Mouse (Mus musculus): ENCODE results near the gene Pcmt1. TPM values are rescaled to one million over a fixed set of nuclear protein-coding genes. Genes with fewer than 3 reads are reported as not detected.

Gene Pcmt1
- polyA plus RNA-seq, 1 experiment: 35.5 TPM

GRCm38 (mm10) chr10:7598177-7598576, 82.8 kb downstream of the Pcmt1 start:
- Histone ChIP-seq H3K27ac (ENCODE audit: control insufficient read depth, insufficient read depth, low read length) (no peak overlapping the region), H3K4me3 (ENCODE audit: control insufficient read depth, insufficient read depth, low read length) (no peak overlapping the region), H3K36me3 (ENCODE audit: control insufficient read depth, insufficient read depth, low read length) (no peaks in the 10 kb centered on the region), H3K4me1 (replicated peaks; ENCODE audit: control insufficient read depth, insufficient read depth, low read length) (no peaks in the 10 kb centered on the region), H3K27me3 (ENCODE audit: control insufficient read depth, insufficient read depth, low read length) (no peaks in the 10 kb centered on the region)
- DNase-seq: no peak
- TF ChIP-seq CTCF (IDR thresholded peaks at IDR 0.05; ENCODE audit: borderline replicate concordance, control insufficient read depth, extremely low read depth, insufficient read depth, low read length, poor library complexity) (no peak), POLR2A (IDR thresholded peaks at IDR 0.05; ENCODE audit: control insufficient read depth, extremely low read depth, insufficient read depth, low read length, poor library complexity) (no peak)
- 36% methylated on average over 7 of the region's 7 CpGs for WGBS

- Histone ChIP-seq H3K36me3 (ENCODE audit: control insufficient read depth, insufficient read depth, low read length) (no peaks in the 10 kb centered on the region), H3K27me3 (ENCODE audit: control insufficient read depth, insufficient read depth, low read length) (peaks cover 3% of the 10 kb centered on the region; the same call in 1 of the 2 replicates), H3K4me1 (replicated peaks; ENCODE audit: control insufficient read depth, insufficient read depth, low read length) (no peaks in the 10 kb centered on the region), H3K4me3 (ENCODE audit: control insufficient read depth, insufficient read depth, low read length) (no peak overlapping the region), H3K27ac (ENCODE audit: control insufficient read depth, insufficient read depth, low read length) (no peak overlapping the region)
- DNase-seq: no peak
- TF ChIP-seq POLR2A (IDR thresholded peaks at IDR 0.05; ENCODE audit: control insufficient read depth, extremely low read depth, insufficient read depth, low read length, poor library complexity) (no peak), CTCF (IDR thresholded peaks at IDR 0.05; ENCODE audit: borderline replicate concordance, control insufficient read depth, extremely low read depth, insufficient read depth, low read length, poor library complexity) (no peak)
- WGBS: 76% methylated on average over 1 of the region's 1 CpGs
Measured at GRCm38 (mm10) chr10:7596251-7596650, 84.7 kb downstream of the Pcmt1 start.

- Histone ChIP-seq H3K27me3 (ENCODE audit: control insufficient read depth, insufficient read depth, low read length) (peaks cover 4% of the 10 kb centered on the region; the same call in 1 of the 2 replicates), H3K4me1 (replicated peaks; ENCODE audit: control insufficient read depth, insufficient read depth, low read length) (peaks cover 5% of the 10 kb centered on the region), H3K36me3 (ENCODE audit: control insufficient read depth, insufficient read depth, low read length) (no peaks in the 10 kb centered on the region), H3K27ac (ENCODE audit: control insufficient read depth, insufficient read depth, low read length) (no peak overlapping the region), H3K4me3 (ENCODE audit: control insufficient read depth, insufficient read depth, low read length) (no peak overlapping the region)
- WGBS: 87% methylated on average over 7 of the region's 7 CpGs
- TF ChIP-seq POLR2A (IDR thresholded peaks at IDR 0.05; ENCODE audit: control insufficient read depth, extremely low read depth, insufficient read depth, low read length, poor library complexity) (no peak), CTCF (IDR thresholded peaks at IDR 0.05; ENCODE audit: borderline replicate concordance, control insufficient read depth, extremely low read depth, insufficient read depth, low read length, poor library complexity) (no peak)
- no peak for DNase-seq
Measured at GRCm38 (mm10) chr10:7594797-7595196, 86.1 kb downstream of the Pcmt1 start.

GRCm38 (mm10) chr10:7590792-7591191, 90.1 kb downstream of the Pcmt1 start:
- no peak for TF ChIP-seq POLR2A (IDR thresholded peaks at IDR 0.05; ENCODE audit: control insufficient read depth, extremely low read depth, insufficient read depth, low read length, poor library complexity)
- Histone ChIP-seq H3K27me3 (ENCODE audit: control insufficient read depth, insufficient read depth, low read length) (peaks cover 4% of the 10 kb centered on the region; the same call in 1 of the 2 replicates), H3K4me3 (ENCODE audit: control insufficient read depth, insufficient read depth, low read length) (no peak overlapping the region), H3K36me3 (ENCODE audit: control insufficient read depth, insufficient read depth, low read length) (no peaks in the 10 kb centered on the region), H3K4me1 (replicated peaks; ENCODE audit: control insufficient read depth, insufficient read depth, low read length) (peaks cover 5% of the 10 kb centered on the region), H3K27ac (ENCODE audit: control insufficient read depth, insufficient read depth, low read length) (no peak overlapping the region)
- DNase-seq: no peak
- 25% methylated on average over 8 of the region's 8 CpGs for WGBS

- TF ChIP-seq POLR2A (IDR thresholded peaks at IDR 0.05; ENCODE audit: control insufficient read depth, extremely low read depth, insufficient read depth, low read length, poor library complexity) (no peak), CTCF (IDR thresholded peaks at IDR 0.05; ENCODE audit: borderline replicate concordance, control insufficient read depth, extremely low read depth, insufficient read depth, low read length, poor library complexity) (no peak)
- 1% methylated on average over 54 of the region's 54 CpGs for WGBS
- DNase-seq: no peak
Measured at GRCm38 (mm10) chr10:7590234-7590689, 90.7 kb downstream of the Pcmt1 start.

GRCm38 (mm10) chr10:7589592-7590233, 91.2 kb downstream of the Pcmt1 start, which contains the start of gene Lrp11:
Lrp11 (plus strand) TSS chr10:7589800.
- Histone ChIP-seq H3K4me1 (replicated peaks; ENCODE audit: control insufficient read depth, insufficient read depth, low read length) (peaks cover 5% of the 10 kb centered on the region), H3K27ac (ENCODE audit: control insufficient read depth, insufficient read depth, low read length) (no peak within 1 kb of the TSS), H3K4me3 (ENCODE audit: control insufficient read depth, insufficient read depth, low read length) (peak within 1 kb of the TSS; percentile 75), H3K27me3 (ENCODE audit: control insufficient read depth, insufficient read depth, low read length) (peaks cover 4% of the 10 kb centered on the region; the same call in 1 of the 2 replicates), H3K36me3 (ENCODE audit: control insufficient read depth, insufficient read depth, low read length) (no peaks in the 10 kb centered on the region)
- DNase-seq: peak; percentile 93
- TF ChIP-seq POLR2A (IDR thresholded peaks at IDR 0.05; ENCODE audit: control insufficient read depth, extremely low read depth, insufficient read depth, low read length, poor library complexity) (no peak), CTCF (IDR thresholded peaks at IDR 0.05; ENCODE audit: borderline replicate concordance, control insufficient read depth, extremely low read depth, insufficient read depth, low read length, poor library complexity) (peak; percentile 42; the same call in 1 of the 2 replicates)
- under 1% methylated on average over 76 of the region's 76 CpGs for WGBS

More at GRCm38 (mm10) chr10:7590234-7590689, 90.7 kb downstream of the Pcmt1 start:
- Histone ChIP-seq H3K4me3 (ENCODE audit: control insufficient read depth, insufficient read depth, low read length) (peak overlapping the region; percentile 75), H3K36me3 (ENCODE audit: control insufficient read depth, insufficient read depth, low read length) (no peaks in the 10 kb centered on the region), H3K27me3 (ENCODE audit: control insufficient read depth, insufficient read depth, low read length) (peaks cover 4% of the 10 kb centered on the region; the same call in 1 of the 2 replicates), H3K4me1 (replicated peaks; ENCODE audit: control insufficient read depth, insufficient read depth, low read length) (peaks cover 5% of the 10 kb centered on the region), H3K27ac (ENCODE audit: control insufficient read depth, insufficient read depth, low read length) (no peak overlapping the region)

Measured in thymus, adult 2 months (tissue).